Mouse (Mus musculus) ovary, postnatal 10 days (tissue): ENCODE data around the gene Ppl.

Experiments
- DNase-seq: peaks from one replicate; pipeline ENCODE4 v3.0.0; 2022; ENCODE audit warnings: low spot score

Gene Ppl

GRCm38 (mm10) chr16:5132401-5132801, at the start of gene Ppl:
Ppl (minus strand) TSS chr16:5132421.
- DNase-seq, result no peak

GRCm38 (mm10) chr16:5172636-5173035, 40.4 kb upstream of the Ppl start:
- no peak for DNase-seq

GRCm38 (mm10) chr16:5168829-5169228, 36.6 kb upstream of the Ppl start:
- DNase-seq, result no peak

GRCm38 (mm10) chr16:5168038-5168437, 35.8 kb upstream of the Ppl start:
- DNase-seq, result no peak

GRCm38 (mm10) chr16:5164327-5164726, 32.1 kb upstream of the Ppl start:
- DNase-seq, result no peak

- DNase-seq, result no peak
Observed at GRCm38 (mm10) chr16:5159248-5159647, 27.0 kb upstream of the Ppl start.

GRCm38 (mm10) chr16:5157113-5157512, 24.9 kb upstream of the Ppl start:
- no peak for DNase-seq

GRCm38 (mm10) chr16:5156495-5156894, 24.3 kb upstream of the Ppl start:
- DNase-seq, result no peak

GRCm38 (mm10) chr16:5155014-5155413, 22.8 kb upstream of the Ppl start:
- DNase-seq, result no peak

- no peak for DNase-seq
Observed at GRCm38 (mm10) chr16:5153299-5154026, 21.2 kb upstream of the Ppl start.

- no peak for DNase-seq
Observed at GRCm38 (mm10) chr16:5150544-5150943, 18.3 kb upstream of the Ppl start.

GRCm38 (mm10) chr16:5147037-5147385, 14.8 kb upstream of the Ppl start, which contains the start of gene Sec14l5:
Sec14l5 (plus strand) TSS chr16:5147109.
- DNase-seq, result no peak

GRCm38 (mm10) chr16:5146367-5147036, 14.3 kb upstream of the Ppl start:
- DNase-seq, result no peak

GRCm38 (mm10) chr16:5145570-5145969, 13.3 kb upstream of the Ppl start:
- no peak for DNase-seq

GRCm38 (mm10) chr16:5139741-5140140, 7.5 kb upstream of the Ppl start:
- no peak for DNase-seq

- no peak for DNase-seq
Observed at GRCm38 (mm10) chr16:5137006-5137540, 4.9 kb upstream of the Ppl start.

- DNase-seq, result no peak
Observed at GRCm38 (mm10) chr16:5136505-5136904, 4.3 kb upstream of the Ppl start.

- DNase-seq, result no peak
Observed at GRCm38 (mm10) chr16:5135551-5136261, 3.5 kb upstream of the Ppl start.

- DNase-seq, result no peak
Observed at GRCm38 (mm10) chr16:5134623-5135330, 2.6 kb upstream of the Ppl start.

- DNase-seq, result no peak
Observed at GRCm38 (mm10) chr16:5131251-5131922, 834 bp downstream of the Ppl start.

GRCm38 (mm10) chr16:5130766-5131165, 1.5 kb downstream of the Ppl start:
- DNase-seq, result no peak

- no peak for DNase-seq
Observed at GRCm38 (mm10) chr16:5130196-5130595, 2.0 kb downstream of the Ppl start.
